Mouse (Mus musculus) embryonic fibroblast, embryonic 13.5 days (primary cell): Measurements from ENCODE around the gene Soga1.

Experiments
- CTCF ChIP-seq: IDR thresholded peaks from 2 replicates; pipeline ENCODE4 v1.5.1; 2011; ENCODE audit warnings: mild to moderate bottlenecking, control low read depth, low read length, moderate library complexity, borderline replicate concordance; ENCODE audit not compliant: insufficient read depth
- POLR2A ChIP-seq: IDR thresholded peaks from 2 replicates; pipeline ENCODE4 v1.6.1; 2011; ENCODE audit warnings: low read depth, mild to moderate bottlenecking, control low read depth, low read length, moderate library complexity

GRCm38 (mm10) chr2:157002321-157002720 lies 76.7 kb downstream of the Soga1 start:
- TF ChIP-seq POLR2A (no peak), CTCF (no peak)
